Mouse (Mus musculus): Measurements from ENCODE around the gene Rufy1.

DNA sequence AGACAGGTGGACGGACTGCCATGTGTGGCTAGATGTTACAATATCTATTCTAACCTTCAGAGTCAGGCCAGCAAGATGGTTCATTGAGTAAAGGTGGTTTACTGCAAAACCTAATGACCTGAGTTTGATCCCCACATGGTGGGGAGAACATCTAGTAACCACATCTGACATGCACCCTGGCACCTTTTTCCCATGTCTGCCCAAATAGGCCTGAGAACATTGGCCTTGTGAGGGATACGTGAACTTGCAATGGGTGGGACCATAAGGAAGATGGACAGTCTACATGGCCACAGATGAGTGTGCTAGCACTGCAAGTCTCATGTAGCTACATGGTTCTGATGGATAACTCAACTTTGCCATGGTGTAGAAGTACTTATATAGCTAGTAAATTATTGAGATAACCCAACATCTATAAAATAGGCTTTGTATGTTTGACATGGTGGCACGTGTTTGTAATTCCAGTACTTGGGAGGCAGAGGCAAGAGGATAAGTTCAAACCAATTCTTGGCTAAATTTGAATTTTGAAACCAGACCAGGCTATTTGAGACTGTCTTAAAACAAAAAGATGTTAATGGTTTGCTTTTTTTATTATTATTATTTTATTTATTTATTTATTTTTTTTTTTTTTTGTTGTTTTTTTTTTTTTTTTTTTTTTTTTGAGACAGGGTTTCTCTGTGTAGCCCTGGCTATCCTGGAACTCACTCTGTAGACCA lies 42.6 kb downstream of the Rufy1 start:
- TF ChIP-seq CTCF (IDR thresholded peaks at IDR 0.05; ENCODE audit: borderline replicate concordance, control insufficient read depth, extremely low read depth, insufficient read depth, low read length, poor library complexity) = no peak
- no peak for TF ChIP-seq POLR2A (IDR thresholded peaks at IDR 0.05; ENCODE audit: control insufficient read depth, extremely low read depth, insufficient read depth, low read length, poor library complexity)
